Mouse (Mus musculus) myocyte (in vitro differentiated cells): ENCODE measurements around the gene Wbp4. TPM values are rescaled to one million over a fixed set of nuclear protein-coding genes. Genes with fewer than 3 reads are reported as not detected.

Experiments used
- H3K27me3 ChIP-seq: one replicate; pipeline ENCODE4 v1.6.1; 2011; ENCODE audit not compliant: control insufficient read depth, insufficient read depth, insufficient read length
- H3K36me3 ChIP-seq: one replicate; pipeline ENCODE4 v1.6.1; 2011; ENCODE audit not compliant: control insufficient read depth, insufficient read depth
- H3K4me2 ChIP-seq: one replicate; pipeline ENCODE4 v1.6.1; 2011; ENCODE audit warnings: low read depth, control low read depth
- H3K4me3 ChIP-seq: one replicate; pipeline ENCODE4 v1.5.1; 2011; ENCODE audit warnings: mild to moderate bottlenecking, control low read depth, moderate library complexity
- H3K79me2 ChIP-seq: one replicate; pipeline ENCODE4 v1.6.1; 2011; ENCODE audit not compliant: control insufficient read depth, insufficient read depth
- H3ac ChIP-seq: one replicate; pipeline ENCODE4 v1.6.1; 2011; ENCODE audit not compliant: control insufficient read depth, insufficient read length
- CEBPB ChIP-seq: IDR thresholded peaks from 2 replicates; pipeline ENCODE4 v1.6.1; 2011; ENCODE audit warnings: mild to moderate bottlenecking, moderate library complexity; ENCODE audit not compliant: poor library complexity, insufficient read depth, severe bottlenecking
- E2F4 ChIP-seq: IDR thresholded peaks from one replicate; pipeline ENCODE4 v1.6.1; 2011; ENCODE audit warnings: mild to moderate bottlenecking, control low read depth, moderate library complexity; ENCODE audit not compliant: insufficient read depth
- MAX ChIP-seq: IDR thresholded peaks from one replicate; pipeline ENCODE4 v1.6.1; 2011; ENCODE audit warnings: low read depth, mild to moderate bottlenecking, control low read depth
- MYOD1 ChIP-seq, 3 experiments: IDR thresholded peaks; one replicate each; pipeline ENCODE4 v1.6.1; 2011; ENCODE audit warnings: control low read depth in 2 of 3, low read depth in 2 of 3, mild to moderate bottlenecking in 2 of 3, moderate library complexity in 1 of 3; ENCODE audit not compliant: insufficient read length in 2 of 3, control insufficient read depth in 1 of 3
- MYOG ChIP-seq, 3 experiments: IDR thresholded peaks; one replicate each; pipeline ENCODE4 v1.6.1; 2011; ENCODE audit warnings: control low read depth in 2 of 3, low read depth in 2 of 3, mild to moderate bottlenecking in 2 of 3; ENCODE audit not compliant: insufficient read length in 2 of 3, control insufficient read depth in 1 of 3, insufficient read depth in 1 of 3
- POLR2A ChIP-seq: IDR thresholded peaks from one replicate; pipeline ENCODE4 v1.6.1; 2011; ENCODE audit warnings: low read depth, mild to moderate bottlenecking, control low read depth, moderate library complexity; ENCODE audit not compliant: insufficient read length
- POLR2AphosphoS2 ChIP-seq: IDR thresholded peaks from one replicate; pipeline ENCODE4 v1.6.1; 2011; ENCODE audit warnings: low read depth, control low read depth; ENCODE audit not compliant: insufficient read length
- REST ChIP-seq: IDR thresholded peaks from one replicate; pipeline ENCODE4 v1.6.1; 2011; ENCODE audit warnings: mild to moderate bottlenecking, control low read depth, moderate library complexity; ENCODE audit not compliant: insufficient read depth, insufficient read length
- SRF ChIP-seq: IDR thresholded peaks from one replicate; pipeline ENCODE4 v1.6.1; 2011; ENCODE audit warnings: low read depth; ENCODE audit not compliant: control insufficient read depth, insufficient read length
- TCF12 ChIP-seq: IDR thresholded peaks from one replicate; pipeline ENCODE4 v1.6.1; 2011; ENCODE audit warnings: mild to moderate bottlenecking, control low read depth; ENCODE audit not compliant: poor library complexity, insufficient read depth, severe bottlenecking
- TCF3 ChIP-seq: IDR thresholded peaks from one replicate; pipeline ENCODE4 v1.6.1; 2011; ENCODE audit warnings: low read depth, control low read depth; ENCODE audit not compliant: insufficient read length
- USF1 ChIP-seq: IDR thresholded peaks from one replicate; pipeline ENCODE4 v1.6.1; 2011; ENCODE audit warnings: low read depth, mild to moderate bottlenecking, control low read depth, moderate library complexity
- polyA plus RNA-seq: library from polyadenylated mRNA; unstranded; fragments of >200 nt; fragmentation: generic; extraction: Trizol; gene quantifications from one replicate; pipeline ENCODE4 v1.2.1, GENCODE M21; 2012; ENCODE audit warnings: missing spikeins

The Wbp4 gene
- polyA plus RNA-seq, 1 experiment = 10.1 TPM

DNA sequence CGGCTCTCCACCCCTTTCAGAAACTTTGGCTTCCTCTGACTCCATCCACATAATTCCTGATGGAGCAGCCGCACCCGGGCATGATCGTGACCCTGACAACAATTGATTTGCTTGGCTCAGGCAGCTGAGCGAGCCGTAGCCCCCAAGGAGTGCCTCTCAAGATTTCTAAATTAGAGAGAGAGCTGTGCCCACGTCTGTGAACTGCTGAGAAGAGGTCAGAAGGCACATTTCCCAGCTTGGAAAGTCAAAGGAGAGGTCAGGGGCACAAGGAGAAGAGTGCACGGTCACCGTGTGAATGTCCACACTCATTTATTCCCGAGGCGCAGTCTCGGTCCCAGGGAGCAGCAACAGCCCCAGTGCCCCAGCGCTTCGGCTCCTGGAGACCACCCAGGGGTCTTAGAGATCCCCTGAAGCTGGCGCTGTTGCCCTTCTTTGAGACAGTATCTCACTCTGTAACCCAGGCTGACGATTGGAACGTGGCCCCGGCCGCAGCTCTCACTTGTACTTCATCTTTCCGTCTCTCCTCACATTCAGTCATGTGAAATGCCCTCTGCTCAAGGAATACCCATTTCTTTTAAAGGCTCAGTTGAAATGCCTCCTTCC is 61.1 kb downstream of the Wbp4 start:
- Histone ChIP-seq H3ac (no peak overlapping the region), H3K4me3 (no peak overlapping the region), H3K4me2 (no peak overlapping the region), H3K79me2 (no peaks in the 10 kb centered on the region), H3K27me3 (no peaks in the 10 kb centered on the region), H3K36me3 (no peaks in the 10 kb centered on the region)
- TF ChIP-seq MAX (no peak), TCF12 (no peak), POLR2A (no peak)

DNA sequence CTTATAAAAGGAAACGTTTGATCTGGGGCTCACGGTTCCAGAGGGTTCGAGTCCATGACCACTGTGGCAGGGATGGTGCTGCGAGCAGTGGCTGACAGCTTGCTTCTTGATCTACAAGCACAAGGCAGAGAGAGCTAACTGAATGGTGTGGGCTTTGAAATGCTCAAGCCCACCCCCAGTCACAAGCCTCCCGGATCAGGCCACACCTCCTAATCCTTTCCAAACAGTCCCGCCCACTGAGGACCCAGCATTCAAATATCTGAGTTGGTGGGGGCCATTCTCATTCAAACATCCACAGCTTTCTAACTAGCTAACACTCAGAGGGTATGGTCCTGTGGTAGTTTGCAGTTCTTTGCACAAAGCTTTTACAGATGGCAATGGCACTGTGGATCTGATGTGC is 68.2 kb downstream of the Wbp4 start:
- Histone ChIP-seq H3K36me3 (no peaks in the 10 kb centered on the region), H3K79me2 (no peaks in the 10 kb centered on the region), H3K27me3 (no peaks in the 10 kb centered on the region), H3ac (no peak overlapping the region), H3K4me2 (no peak overlapping the region), H3K4me3 (no peak overlapping the region)
- TF ChIP-seq REST (no peak), USF1 (no peak), TCF12 (no peak), POLR2AphosphoS2 (no peak), POLR2A (no peak), MYOG (IDR thresholded peaks at IDR 0.05; ENCODE audit: control insufficient read depth in 1 of 3, insufficient read depth in 1 of 3, insufficient read length in 2 of 3, low read depth in 2 of 3) (no peak), MYOD1 (IDR thresholded peaks at IDR 0.05; ENCODE audit: control insufficient read depth in 1 of 3, insufficient read length in 2 of 3, low read depth in 2 of 3) (no peak), MAX (no peak), SRF (no peak), TCF3 (no peak), CEBPB (no peak), E2F4 (no peak)

DNA sequence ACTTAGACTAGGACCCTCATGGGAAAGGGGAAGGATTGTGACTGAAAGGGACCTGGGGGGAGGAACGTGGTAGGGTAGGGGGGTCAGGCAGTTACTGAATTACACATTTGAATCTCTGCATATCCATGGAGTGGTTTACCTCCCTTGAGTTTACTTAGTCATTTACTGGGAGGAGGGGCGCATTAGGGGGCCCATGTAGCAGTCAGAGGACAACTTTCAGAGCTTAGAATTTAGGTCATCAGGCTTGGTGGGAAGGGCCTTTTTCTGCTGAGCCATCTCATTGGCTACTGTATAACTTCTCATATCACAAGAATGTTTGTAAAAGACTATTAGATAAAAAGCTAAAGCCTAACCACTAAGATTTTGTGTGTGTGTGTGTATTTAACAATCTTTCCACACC is 70.7 kb downstream of the Wbp4 start:
- no peak overlapping the region for H3K4me3 ChIP-seq
- H3K27me3 ChIP-seq = no peaks in the 10 kb centered on the region
- no peak overlapping the region for H3ac ChIP-seq
- TF ChIP-seq POLR2A (no peak), MAX (no peak), TCF12 (no peak), POLR2AphosphoS2 (no peak), MYOG (IDR thresholded peaks at IDR 0.05; ENCODE audit: control insufficient read depth in 1 of 3, insufficient read depth in 1 of 3, insufficient read length in 2 of 3, low read depth in 2 of 3) (no peak), TCF3 (no peak), USF1 (no peak), CEBPB (no peak), MYOD1 (IDR thresholded peaks at IDR 0.05; ENCODE audit: control insufficient read depth in 1 of 3, insufficient read length in 2 of 3, low read depth in 2 of 3) (no peak), SRF (no peak), E2F4 (no peak), REST (no peak)
- H3K36me3 ChIP-seq = no peaks in the 10 kb centered on the region
- H3K4me2 ChIP-seq = no peak overlapping the region
- no peaks in the 10 kb centered on the region for H3K79me2 ChIP-seq

Other genes starting within 250 kb of the Wbp4 start
- gene Zfp957, start 234.2 kb downstream of the Wbp4 start, polyA plus RNA-seq = not detected
- 6.0 TPM for gene Rgcc, start 179.9 kb downstream of the Wbp4 start, polyA plus RNA-seq
- gene Naa16, start 90.7 kb downstream of the Wbp4 start, polyA plus RNA-seq = 3.6 TPM
- gene Mtrf1, start 83.7 kb downstream of the Wbp4 start, polyA plus RNA-seq = 3.1 TPM
- 1.5 TPM for gene Kbtbd7, start 55.0 kb downstream of the Wbp4 start, polyA plus RNA-seq
- 0.05 TPM for gene Kbtbd6, start 29.7 kb downstream of the Wbp4 start, polyA plus RNA-seq
- gene Elf1, start 326 bp downstream of the Wbp4 start, polyA plus RNA-seq = 3.6 TPM
- gene Sugt1, start 106.2 kb upstream of the Wbp4 start, polyA plus RNA-seq = 65.4 TPM
- gene Cnmd, start 180.7 kb upstream of the Wbp4 start, polyA plus RNA-seq = not detected